Mouse (Mus musculus) limb, embryonic 10.5 days (tissue): ENCODE measurements around the gene Oxa1l. TPM values are rescaled to one million over a fixed set of nuclear protein-coding genes. Genes with fewer than 3 reads are reported as not detected.

ENCODE experiments used
- DNase-seq: peaks from one replicate; pipeline ENCODE4 v3.0.0-alpha.2; 2017; ENCODE audit warnings: low spot score
- H3K27ac ChIP-seq: fragments of 300-500 bp; sonication (generic); 2 replicates; pipeline ENCODE4 v1.5.1; 2016; ENCODE audit warnings: mild to moderate bottlenecking
- H3K27me3 ChIP-seq: fragments of 300-500 bp; sonication (generic); 2 replicates; pipeline ENCODE4 v1.6.1; 2016; ENCODE audit warnings: low read depth, mild to moderate bottlenecking; ENCODE audit not compliant: poor library complexity, severe bottlenecking
- H3K36me3 ChIP-seq: fragments of 300-500 bp; sonication (generic); 2 replicates; pipeline ENCODE4 v1.6.1; 2016; ENCODE audit warnings: mild to moderate bottlenecking, moderate library complexity
- H3K4me1 ChIP-seq: fragments of 300-500 bp; sonication (generic); 2 replicates; pipeline ENCODE4 v1.6.1; 2016
- H3K4me3 ChIP-seq: fragments of 300-500 bp; sonication (generic); 2 replicates; pipeline ENCODE4 v1.5.1; 2016; ENCODE audit warnings: mild to moderate bottlenecking, moderate library complexity
- H3K9me3 ChIP-seq: fragments of 300-500 bp; sonication (generic); replicated peaks from 2 replicates; pipeline ENCODE4 v1.6.1; 2016; ENCODE audit warnings: mild to moderate bottlenecking
- WGBS: fragments of 180-500 bp; shearing (Covaris S2); methylation state at CpG from one replicate; pipeline ENCODE4 v1.1.7; 2016; 5-methylcytosine and 5-hydroxymethylcytosine counted together
- polyA plus RNA-seq: library from polyadenylated mRNA; unstranded; fragments of >200 nt; fragmentation: Nextera tagmentation; extraction: Ambion mirVana; gene quantifications from 2 replicates; pipeline ENCODE4 v1.2.1, GENCODE M21; 2016

Gene Oxa1l
- polyA plus RNA-seq, 1 experiment from 2014 or later = 63.1 TPM

- Histone ChIP-seq H3K4me1 (peaks cover 6% of the 10 kb centered on the region), H3K36me3 (no peaks in the 10 kb centered on the region), H3K27me3 (no peaks in the 10 kb centered on the region), H3K27ac (no peak overlapping the region), H3K4me3 (no peak overlapping the region), H3K9me3 (no peaks in the 10 kb centered on the region)
- no peak for DNase-seq
- WGBS = 82% methylated on average over 13 of the region's 13 CpGs
Measured at GRCm38 (mm10) chr14:54379571-54379970, 18.9 kb downstream of the Oxa1l start.

- WGBS = 67% methylated on average over 4 of the region's 4 CpGs
Measured at GRCm38 (mm10) chr14:54380616-54381015, 20.0 kb downstream of the Oxa1l start.

GRCm38 (mm10) chr14:54381816-54382215 lies 21.2 kb downstream of the Oxa1l start:
- Histone ChIP-seq H3K36me3 (no peaks in the 10 kb centered on the region), H3K4me3 (no peak overlapping the region), H3K27ac (no peak overlapping the region), H3K27me3 (no peaks in the 10 kb centered on the region), H3K9me3 (no peaks in the 10 kb centered on the region), H3K4me1 (peaks cover 11% of the 10 kb centered on the region)
- no peak for DNase-seq
- 83% methylated on average over 10 of the region's 10 CpGs for WGBS

More at GRCm38 (mm10) chr14:54380616-54381015, 20.0 kb downstream of the Oxa1l start:
- no peak for DNase-seq
- Histone ChIP-seq H3K4me1 (peaks cover 6% of the 10 kb centered on the region), H3K27me3 (no peaks in the 10 kb centered on the region), H3K9me3 (no peaks in the 10 kb centered on the region), H3K4me3 (no peak overlapping the region), H3K27ac (no peak overlapping the region), H3K36me3 (no peaks in the 10 kb centered on the region)

- Histone ChIP-seq H3K9me3 (no peaks in the 10 kb centered on the region), H3K36me3 (no peaks in the 10 kb centered on the region), H3K4me1 (peaks cover 11% of the 10 kb centered on the region), H3K27ac (no peak overlapping the region), H3K27me3 (no peaks in the 10 kb centered on the region), H3K4me3 (no peak overlapping the region)
- 89% methylated on average over 9 of the region's 9 CpGs for WGBS
- DNase-seq = no peak
Measured at GRCm38 (mm10) chr14:54382641-54383040, 22.0 kb downstream of the Oxa1l start.

GRCm38 (mm10) chr14:54383355-54383771 lies 22.7 kb downstream of the Oxa1l start:
- H3K4me3 ChIP-seq = no peak overlapping the region
- no peaks in the 10 kb centered on the region for H3K36me3 ChIP-seq
- WGBS = 69% methylated on average over 4 of the region's 4 CpGs
- H3K9me3 ChIP-seq = no peaks in the 10 kb centered on the region
- DNase-seq = no peak
- H3K4me1 ChIP-seq = peaks cover 11% of the 10 kb centered on the region
- no peak overlapping the region for H3K27ac ChIP-seq
- no peaks in the 10 kb centered on the region for H3K27me3 ChIP-seq

- H3K27ac ChIP-seq = no peak overlapping the region
Measured at GRCm38 (mm10) chr14:54384396-54384795, 23.8 kb downstream of the Oxa1l start.

GRCm38 (mm10) chr14:54385968-54386618 lies 25.5 kb downstream of the Oxa1l start:
- Histone ChIP-seq H3K27ac (no peak overlapping the region), H3K36me3 (no peaks in the 10 kb centered on the region), H3K9me3 (no peaks in the 10 kb centered on the region), H3K27me3 (no peaks in the 10 kb centered on the region), H3K4me3 (no peak overlapping the region), H3K4me1 (peaks cover 11% of the 10 kb centered on the region)
- no peak for DNase-seq
- WGBS = 90% methylated on average over 7 of the region's 7 CpGs

More at GRCm38 (mm10) chr14:54384396-54384795, 23.8 kb downstream of the Oxa1l start:
- Histone ChIP-seq H3K4me1 (peaks cover 11% of the 10 kb centered on the region), H3K4me3 (no peak overlapping the region), H3K9me3 (no peaks in the 10 kb centered on the region), H3K36me3 (no peaks in the 10 kb centered on the region), H3K27me3 (no peaks in the 10 kb centered on the region)
- DNase-seq = no peak
- WGBS = 92% methylated on average over 8 of the region's 8 CpGs

GRCm38 (mm10) chr14:54387546-54387945 lies 26.9 kb downstream of the Oxa1l start:
- no peaks in the 10 kb centered on the region for H3K27me3 ChIP-seq
- no peak overlapping the region for H3K4me3 ChIP-seq
- H3K9me3 ChIP-seq = no peaks in the 10 kb centered on the region
- H3K4me1 ChIP-seq = peaks cover 11% of the 10 kb centered on the region
- 82% methylated on average over 6 of the region's 6 CpGs for WGBS
- no peak overlapping the region for H3K27ac ChIP-seq
- H3K36me3 ChIP-seq = no peaks in the 10 kb centered on the region
- DNase-seq = no peak

- Histone ChIP-seq H3K27me3 (no peaks in the 10 kb centered on the region), H3K4me3 (no peak overlapping the region), H3K36me3 (no peaks in the 10 kb centered on the region), H3K27ac (no peak overlapping the region), H3K9me3 (no peaks in the 10 kb centered on the region), H3K4me1 (peaks cover 5% of the 10 kb centered on the region; the same call in 1 of the 2 replicates)
- DNase-seq = no peak
- WGBS = 63% methylated on average over 6 of the region's 6 CpGs
Measured at GRCm38 (mm10) chr14:54390843-54391242, 30.2 kb downstream of the Oxa1l start.

- H3K27me3 ChIP-seq = no peaks in the 10 kb centered on the region
- DNase-seq = no peak
- peaks cover 8% of the 10 kb centered on the region for H3K4me1 ChIP-seq
- 78% methylated on average over 3 of the region's 3 CpGs for WGBS
- no peak overlapping the region for H3K27ac ChIP-seq
- no peak overlapping the region for H3K4me3 ChIP-seq
- H3K9me3 ChIP-seq = no peaks in the 10 kb centered on the region
- no peaks in the 10 kb centered on the region for H3K36me3 ChIP-seq
Measured at GRCm38 (mm10) chr14:54393794-54394193, 33.2 kb downstream of the Oxa1l start.

- H3K27me3 ChIP-seq = no peaks in the 10 kb centered on the region
- no peak overlapping the region for H3K27ac ChIP-seq
- H3K9me3 ChIP-seq = no peaks in the 10 kb centered on the region
- DNase-seq = no peak
- H3K4me3 ChIP-seq = no peak overlapping the region
- H3K4me1 ChIP-seq = peaks cover 14% of the 10 kb centered on the region
- H3K36me3 ChIP-seq = no peaks in the 10 kb centered on the region
Measured at GRCm38 (mm10) chr14:54394309-54394708, 33.7 kb downstream of the Oxa1l start.

GRCm38 (mm10) chr14:54396685-54397084 lies 36.1 kb downstream of the Oxa1l start:
- Histone ChIP-seq H3K4me3 (no peak overlapping the region), H3K36me3 (no peaks in the 10 kb centered on the region), H3K9me3 (no peaks in the 10 kb centered on the region), H3K27ac (no peak overlapping the region), H3K27me3 (no peaks in the 10 kb centered on the region), H3K4me1 (peaks cover 22% of the 10 kb centered on the region)
- WGBS = 92% methylated on average over 7 of the region's 7 CpGs
- no peak for DNase-seq

GRCm38 (mm10) chr14:54397872-54398527 lies 37.4 kb downstream of the Oxa1l start:
- H3K36me3 ChIP-seq = no peaks in the 10 kb centered on the region
- 77% methylated on average over 7 of the region's 7 CpGs for WGBS
- H3K9me3 ChIP-seq = no peaks in the 10 kb centered on the region
- no peak overlapping the region for H3K27ac ChIP-seq
- H3K4me1 ChIP-seq = peaks cover 31% of the 10 kb centered on the region
- DNase-seq = no peak
- H3K27me3 ChIP-seq = no peaks in the 10 kb centered on the region
- no peak overlapping the region for H3K4me3 ChIP-seq
